Mouse (Mus musculus) layer of hippocampus, adult 11-12 months (tissue): ENCODE data around the gene Mdm2.
A peak's percentile ranks its signal among the peaks of the same experiment; 100 is the strongest.
"Not testable (repeated sequence)": the region's sequence is repeated elsewhere in the genome, so short reads cannot be mapped to it uniquely, and the experiment has no call there.

ENCODE experiments used
- DNase-seq: peaks from one replicate; pipeline ENCODE4 v3.0.0; 2022; ENCODE audit warnings: low spot score

The Mdm2 gene

DNA sequence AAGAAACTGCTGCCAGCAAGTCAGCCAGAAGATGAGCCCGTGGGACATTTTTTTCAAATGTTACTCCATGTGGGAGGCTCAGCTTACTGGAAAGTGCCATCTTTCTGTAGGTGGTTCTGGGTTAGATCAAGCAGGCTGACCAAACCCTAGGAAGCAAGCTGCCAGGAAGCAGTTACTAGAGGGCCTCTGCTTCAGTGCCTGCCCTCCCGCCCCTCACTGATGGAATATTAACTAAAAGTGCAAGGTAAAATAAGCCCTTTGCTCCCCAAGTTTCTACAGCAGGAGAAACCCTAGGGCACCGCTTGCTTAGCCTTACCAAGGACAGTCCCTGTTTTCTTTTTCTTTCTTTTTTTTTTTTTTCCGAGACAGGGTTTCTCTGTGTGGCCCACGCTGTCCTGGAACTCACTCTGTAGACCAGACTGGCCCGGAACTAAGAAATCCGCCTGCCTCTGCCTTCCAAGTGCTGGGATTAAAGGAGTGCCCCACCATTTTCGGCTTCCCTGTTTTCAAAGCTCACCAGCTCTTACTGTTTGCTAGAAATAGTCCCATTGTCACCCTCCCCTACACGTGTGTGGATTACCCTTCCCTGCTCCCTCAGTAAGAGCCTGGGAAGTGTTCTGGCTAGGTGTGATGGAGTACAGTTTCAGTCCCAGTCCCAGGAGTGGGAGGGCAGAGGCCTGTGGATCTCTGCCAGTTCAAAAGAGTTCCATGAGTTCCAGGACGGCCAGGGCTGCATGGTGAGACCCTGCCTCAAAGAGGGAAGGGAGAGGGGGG lies 37.9 kb upstream of the Mdm2 start:
- no peak for DNase-seq

DNA sequence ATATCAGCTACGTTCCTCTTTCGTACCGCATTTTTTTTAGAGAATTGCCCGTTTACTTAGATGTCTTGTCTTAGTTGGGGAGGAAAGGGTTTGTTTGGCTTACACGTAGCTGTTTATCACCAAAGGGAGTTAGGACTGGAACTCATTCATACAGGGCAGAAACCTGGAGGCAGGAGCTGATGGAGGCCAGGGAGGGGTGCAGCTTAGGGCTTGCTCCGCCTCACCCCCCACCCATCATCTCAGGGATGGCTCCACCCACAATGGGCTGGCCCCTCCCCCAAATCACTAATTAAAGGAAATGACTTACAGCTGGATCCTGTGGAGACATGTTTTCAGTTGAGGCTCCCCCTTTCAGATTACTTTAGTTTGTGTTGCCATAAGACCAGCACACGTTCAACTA lies 37.2 kb upstream of the Mdm2 start:
- no peak for DNase-seq

DNA sequence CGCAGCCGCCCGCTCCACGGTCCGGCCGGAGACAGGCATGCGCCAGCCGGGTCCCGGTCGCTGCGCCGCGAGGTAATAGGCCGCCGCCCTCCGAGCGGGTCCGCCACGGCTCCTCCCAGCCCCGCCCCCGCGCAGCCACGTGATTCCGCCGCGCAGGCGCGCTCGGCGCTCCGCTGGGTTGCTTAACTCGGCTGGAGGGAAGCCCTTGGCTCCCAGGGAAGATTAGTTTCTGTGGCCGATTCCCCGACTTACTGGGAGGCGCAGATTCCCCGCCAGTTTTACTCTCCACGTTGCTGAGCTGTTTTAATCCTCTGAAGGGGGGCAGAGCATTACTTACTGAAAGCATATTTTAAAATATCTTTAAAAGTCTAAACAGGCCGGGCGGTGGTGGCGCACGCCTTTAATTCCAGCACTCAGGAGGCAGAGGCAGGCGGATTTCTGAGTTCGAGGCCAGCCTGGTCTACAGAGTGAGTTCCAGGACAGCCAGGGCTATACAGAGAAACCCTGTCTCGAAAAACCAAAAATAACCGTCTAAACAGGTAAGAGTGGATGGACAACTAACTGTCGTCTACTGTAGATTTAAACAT lies 35.8 kb upstream of the Mdm2 start, which contains the start of gene Slc35e3:
TSS of gene Slc35e3 (minus strand) at position 69 of the 587 bp plus-strand sequence.
- peak; percentile 93 for DNase-seq

DNA sequence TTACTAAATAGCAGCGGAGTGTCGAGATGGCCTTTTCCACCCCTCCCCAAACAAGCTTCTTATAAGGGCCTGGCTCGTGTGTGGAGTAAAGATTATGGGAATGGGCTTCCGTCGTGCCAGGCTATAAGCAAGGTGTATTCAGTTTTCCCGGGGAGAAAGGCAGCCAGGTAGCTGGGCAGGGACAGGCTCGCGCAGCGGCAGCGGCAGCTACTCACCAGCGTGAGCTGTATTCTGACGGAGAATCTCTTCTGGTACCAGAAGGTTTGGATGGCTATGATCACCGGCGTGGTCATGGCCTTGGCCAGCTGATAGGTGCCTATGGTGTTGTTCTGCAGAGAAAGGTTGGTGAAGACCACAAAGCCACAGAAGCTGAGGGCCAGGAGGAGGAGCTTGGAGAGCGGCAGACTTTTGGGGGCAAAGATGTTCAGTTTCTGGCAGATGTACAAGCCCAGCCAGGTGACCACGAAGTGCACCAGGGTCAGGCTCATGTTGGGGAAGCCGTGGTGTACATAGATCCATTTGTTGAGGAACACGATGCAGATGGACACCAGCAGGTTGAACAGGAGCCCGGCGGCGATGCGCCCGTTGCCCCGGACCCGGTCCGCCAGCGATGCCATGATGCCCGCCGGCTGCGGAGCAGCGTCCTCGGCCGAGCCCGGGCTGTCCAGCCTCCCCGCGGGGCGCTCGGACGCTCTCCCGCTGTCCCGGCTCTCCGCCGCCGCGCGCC lies 35.2 kb upstream of the Mdm2 start:
- DNase-seq, result not testable (repeated sequence)

DNA sequence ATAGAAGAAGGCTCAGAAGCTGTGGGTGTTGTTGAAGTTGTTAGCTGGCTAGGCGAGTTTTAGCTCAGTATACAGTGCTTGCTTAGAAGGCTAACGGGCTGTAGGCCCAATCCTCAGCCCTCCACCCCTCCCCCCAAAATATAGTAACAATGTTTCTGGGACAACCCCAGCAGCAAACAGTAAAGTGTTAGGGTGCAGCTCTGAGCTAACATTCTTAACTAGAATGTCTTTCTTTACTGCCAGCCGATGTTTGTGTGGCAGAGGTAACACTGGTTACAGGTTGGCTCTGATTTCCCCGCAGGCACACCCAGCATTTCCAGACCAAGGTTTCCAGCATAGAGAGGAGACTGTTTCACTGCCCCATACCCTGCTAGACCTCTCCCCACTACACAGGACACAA lies 33.4 kb upstream of the Mdm2 start:
- DNase-seq, result no peak

DNA sequence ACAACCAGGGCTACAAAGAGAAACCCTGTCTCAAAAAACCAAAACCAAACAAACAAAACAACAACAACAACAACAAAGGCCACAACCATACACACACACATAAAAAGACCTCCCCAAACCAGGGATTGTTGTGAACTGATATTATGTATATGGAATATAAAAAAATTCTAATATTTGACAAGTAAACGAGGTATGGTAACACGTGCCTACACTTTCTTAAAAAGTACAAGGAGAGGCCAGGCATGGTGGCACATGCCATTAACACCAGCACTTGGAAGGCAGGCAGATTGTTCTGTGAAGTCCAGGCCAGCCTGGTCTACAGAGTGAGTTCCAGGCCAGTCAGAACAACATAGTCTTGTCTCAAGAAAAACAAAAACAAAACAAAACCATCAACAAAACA lies 32.6 kb upstream of the Mdm2 start:
- no peak for DNase-seq

DNA sequence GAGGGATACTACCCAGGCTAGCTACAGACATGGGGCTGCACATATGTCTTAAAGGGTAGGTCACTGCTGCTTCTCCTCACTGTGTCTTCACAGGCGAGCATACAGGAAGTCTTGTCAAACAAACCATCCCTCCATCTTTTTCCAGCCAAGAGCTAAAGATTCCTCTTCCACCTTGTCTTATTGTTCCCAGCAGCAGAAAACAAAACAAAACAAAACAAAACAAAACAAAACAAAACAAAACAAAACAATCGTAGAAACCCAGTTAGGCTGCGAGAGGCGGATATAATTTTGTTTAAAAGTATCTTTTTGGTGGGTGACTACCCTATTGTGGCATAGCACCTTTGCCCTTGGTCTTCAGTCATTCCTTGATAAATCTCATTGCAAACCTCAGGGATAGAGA lies 32.1 kb upstream of the Mdm2 start:
- no peak for DNase-seq

DNA sequence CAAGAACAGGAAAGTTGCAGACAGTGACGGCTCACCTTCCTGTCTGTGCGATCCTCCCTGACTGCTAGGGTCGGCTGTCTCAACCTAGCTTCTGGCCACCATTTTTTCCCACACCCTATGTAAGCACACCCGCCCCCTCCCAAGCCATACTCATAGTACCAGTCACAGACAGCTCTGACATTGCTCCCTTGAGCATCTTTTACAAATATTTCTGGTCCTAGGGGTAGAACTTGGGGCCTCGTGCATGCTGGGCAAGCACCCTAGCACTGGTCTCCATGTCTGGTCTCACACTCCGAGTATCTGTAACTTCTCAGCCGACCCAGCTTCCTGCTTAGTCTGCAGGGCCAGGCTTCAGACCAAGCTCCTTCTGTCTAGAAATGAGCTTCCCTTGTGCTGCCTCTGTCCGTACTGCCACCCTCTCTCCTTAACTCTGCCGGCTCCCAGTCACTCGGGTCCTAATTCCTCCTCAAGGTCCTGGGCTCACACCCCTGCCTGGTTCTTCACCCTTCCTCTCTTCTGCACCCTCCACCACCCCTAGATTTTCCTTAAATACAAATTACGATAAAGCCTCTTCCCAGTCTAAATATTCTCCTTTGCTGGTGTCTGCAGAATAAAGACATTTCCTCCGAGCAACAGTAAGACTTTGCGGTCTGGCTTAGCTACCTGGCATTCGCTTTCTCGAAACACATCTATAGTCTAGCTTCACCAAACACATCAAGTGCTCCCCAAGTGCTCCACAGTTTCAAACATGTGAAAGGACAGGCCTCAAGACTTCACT lies 31.3 kb upstream of the Mdm2 start:
- DNase-seq, result no peak

DNA sequence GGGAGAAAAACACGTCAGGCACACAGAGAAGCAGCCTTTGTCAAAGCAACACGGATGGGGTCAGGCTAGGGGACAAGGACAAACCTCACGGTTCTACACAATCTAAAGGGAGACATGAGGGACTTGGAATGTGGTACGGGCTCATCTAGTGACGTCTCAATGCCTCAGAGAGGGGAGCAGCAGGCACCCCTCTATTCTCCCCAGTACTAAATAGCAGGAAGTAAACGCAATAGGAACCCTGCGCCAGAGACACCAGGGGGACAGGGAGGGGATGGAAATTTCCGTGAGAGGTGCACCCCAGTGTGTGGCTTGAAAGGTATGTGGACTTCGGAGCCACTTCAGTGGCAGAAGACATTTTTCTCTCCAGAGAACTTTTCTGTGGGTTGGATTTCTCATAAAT lies 30.4 kb upstream of the Mdm2 start:
- DNase-seq, result no peak

DNA sequence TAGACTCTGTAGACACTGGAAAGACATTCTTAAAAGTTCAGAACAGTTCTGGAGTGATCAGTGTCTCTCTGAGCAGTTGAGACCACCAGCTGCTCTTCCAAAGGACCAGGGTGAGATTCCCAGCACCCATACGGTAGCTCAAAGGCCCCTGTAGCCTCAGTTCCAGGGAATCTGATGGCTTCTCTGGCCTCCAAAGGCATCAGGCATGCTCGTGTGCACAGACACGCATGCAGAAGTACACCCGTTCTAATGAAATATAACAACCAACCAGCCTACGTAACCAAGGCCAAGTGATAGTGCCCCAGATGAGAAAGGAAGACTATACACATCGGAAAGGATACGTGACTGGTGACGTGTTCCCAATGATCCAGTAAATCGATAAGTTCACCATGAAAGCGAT lies 29.6 kb upstream of the Mdm2 start:
- no peak for DNase-seq

DNA sequence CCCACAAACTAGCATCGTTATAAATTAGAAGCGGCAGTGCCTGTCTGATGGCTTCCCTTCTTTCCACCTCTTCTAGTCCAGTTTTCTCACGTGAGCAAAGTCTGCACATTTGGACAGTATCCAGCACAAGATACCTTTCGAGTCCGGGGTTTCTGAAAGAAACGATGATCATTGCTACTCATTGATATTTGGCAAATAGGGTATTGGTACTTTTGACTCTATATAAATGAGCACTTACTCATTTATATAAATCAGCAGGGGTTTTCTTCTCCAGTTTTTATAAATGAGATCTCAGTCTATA lies 29.0 kb upstream of the Mdm2 start:
- no peak for DNase-seq

DNA sequence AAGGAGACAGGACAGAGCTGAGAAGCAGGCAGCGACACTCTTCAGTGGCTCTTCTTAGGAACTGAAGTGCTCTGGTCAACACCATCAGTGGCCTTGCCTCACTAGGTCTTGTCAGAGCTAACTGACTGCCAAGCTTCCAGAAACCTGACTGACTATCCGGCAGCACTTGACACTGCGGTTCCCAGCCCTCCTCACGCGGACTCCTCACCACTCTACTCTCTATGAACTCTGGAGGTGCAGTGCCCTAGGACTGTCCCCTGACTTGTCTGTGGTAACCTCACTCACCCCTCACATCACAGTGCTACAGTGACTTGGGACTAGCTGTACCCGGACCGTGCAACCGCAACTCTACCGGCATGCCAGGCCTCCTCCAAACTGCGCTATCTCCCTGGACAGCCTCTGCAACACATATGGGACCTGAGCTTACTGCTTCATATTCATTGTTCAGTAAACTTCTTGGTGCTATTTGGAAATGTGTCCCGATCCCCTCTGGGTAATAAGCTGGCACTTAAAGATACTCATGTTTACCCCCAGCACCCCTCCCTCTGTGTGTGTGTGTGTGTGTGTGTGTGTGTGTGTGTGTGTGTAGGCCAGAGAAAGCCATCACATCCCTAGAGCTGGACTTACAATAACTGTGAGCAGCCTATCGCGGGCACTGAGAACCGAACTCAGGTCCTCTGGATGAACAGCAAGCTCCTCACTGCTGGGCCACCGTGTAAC lies 28.5 kb upstream of the Mdm2 start:
- no peak for DNase-seq

DNA sequence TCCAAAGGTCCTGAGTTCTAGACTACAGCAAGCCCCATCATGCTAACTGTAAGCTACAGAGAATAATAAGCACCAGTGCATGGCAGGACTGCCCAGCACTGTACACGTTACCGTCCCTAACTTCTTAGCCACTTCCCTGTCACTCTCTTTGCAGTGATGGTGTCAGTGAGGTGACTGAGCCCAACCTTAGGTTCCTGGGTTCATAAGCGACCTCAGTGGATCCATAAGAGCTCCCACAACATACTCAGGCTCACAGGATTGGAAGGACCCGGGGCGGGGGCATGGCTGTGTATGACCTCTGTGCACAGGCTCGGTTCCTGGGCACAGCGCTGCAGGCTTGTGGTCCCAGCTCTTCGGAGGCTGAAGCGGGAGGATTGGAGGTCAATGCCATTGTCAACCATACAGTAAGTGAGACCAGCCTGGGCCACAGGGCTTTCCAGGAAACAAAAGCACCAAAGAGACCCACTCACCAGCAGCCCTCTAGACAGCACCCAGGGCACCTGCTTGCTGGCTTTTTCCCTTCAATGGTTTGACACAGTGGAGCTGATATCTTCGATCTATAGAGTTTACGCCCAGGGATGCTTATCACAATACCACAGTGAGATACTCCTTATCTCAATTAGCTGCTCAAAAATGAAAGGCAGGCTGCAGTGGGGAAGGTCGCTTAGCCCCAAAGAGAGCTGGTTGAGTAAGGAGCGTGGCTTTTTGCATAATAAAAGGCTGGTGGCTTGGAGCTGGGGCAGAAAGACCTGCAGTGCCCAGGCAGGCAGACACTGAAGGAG lies 27.8 kb upstream of the Mdm2 start:
- DNase-seq, result no peak

DNA sequence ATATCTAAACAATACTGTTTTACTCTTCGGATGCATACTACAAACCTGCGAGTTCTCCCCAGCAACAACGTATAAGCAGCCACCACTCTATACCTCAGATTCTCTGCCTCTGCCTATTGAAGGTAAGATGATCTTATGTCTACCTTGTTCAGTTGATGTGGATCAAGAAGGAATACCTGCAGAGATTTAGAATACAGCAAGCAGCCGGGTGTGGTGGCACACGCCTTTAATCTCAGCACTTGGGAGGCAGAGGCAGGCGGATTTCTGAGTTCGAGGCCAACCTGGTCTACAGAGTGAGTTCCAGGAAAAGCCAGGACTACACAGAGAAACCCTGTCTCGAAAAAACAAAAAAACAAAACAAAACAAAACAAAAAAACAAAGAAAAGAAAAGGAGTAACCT lies 26.9 kb upstream of the Mdm2 start:
- not testable (repeated sequence) for DNase-seq

DNA sequence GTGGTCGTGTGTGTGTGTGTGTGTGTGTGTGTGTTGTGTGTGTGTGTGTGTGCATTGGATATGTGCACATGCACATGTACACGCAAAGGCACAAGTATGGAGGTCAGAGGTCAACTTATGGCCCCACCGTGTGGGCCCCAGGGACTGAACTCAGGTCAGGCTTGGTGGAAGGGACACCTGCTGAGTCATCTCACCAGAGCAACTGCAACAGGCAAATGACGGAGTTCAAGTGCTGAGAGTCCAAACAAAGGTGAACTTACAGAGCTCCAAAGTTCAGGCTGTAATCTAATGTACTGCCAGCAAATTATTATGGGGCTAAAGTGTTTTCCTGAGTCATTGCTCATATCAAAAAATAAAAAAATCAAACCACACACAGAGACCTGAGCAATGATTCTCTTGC lies 26.5 kb upstream of the Mdm2 start:
- DNase-seq, result no peak

DNA sequence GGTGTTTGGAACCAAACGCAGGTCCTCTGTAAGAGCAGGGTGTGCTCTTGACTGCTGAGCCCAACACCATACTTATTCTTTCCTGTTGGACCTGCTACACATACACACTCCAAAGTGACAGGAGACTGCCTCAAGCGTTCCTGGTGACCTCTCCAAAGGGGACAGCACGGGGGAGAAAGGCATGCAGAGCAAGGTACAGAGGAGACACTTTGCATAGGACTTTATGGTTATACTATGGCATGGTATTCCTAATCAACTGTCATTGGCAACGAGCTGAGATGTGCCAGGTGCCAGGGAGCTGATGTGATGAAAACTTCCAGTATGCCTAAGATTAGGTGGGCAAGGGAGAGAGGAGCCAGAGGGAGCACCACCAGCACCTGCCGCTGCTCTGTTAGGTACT lies 26.0 kb upstream of the Mdm2 start:
- DNase-seq, result no peak

DNA sequence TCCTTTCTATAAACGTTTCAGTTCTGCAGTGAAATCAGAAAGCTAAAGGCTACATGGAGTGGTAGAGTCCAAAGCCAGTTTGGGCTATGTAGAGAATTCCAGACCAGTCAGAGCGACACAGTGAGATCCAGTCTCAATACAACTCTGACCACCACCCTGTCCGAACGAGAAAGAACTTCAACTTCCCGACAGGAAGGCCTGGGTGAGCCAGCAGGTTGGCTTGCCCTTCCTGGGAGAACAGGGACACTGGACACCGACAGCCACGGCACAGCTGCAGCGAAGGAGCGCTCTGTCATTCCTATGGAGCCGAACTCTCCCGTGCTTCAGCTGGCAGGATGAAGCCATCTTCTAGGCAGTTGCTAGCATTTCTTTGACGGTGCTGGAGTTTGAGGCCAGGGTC lies 24.8 kb upstream of the Mdm2 start:
- not testable (repeated sequence) for DNase-seq

DNA sequence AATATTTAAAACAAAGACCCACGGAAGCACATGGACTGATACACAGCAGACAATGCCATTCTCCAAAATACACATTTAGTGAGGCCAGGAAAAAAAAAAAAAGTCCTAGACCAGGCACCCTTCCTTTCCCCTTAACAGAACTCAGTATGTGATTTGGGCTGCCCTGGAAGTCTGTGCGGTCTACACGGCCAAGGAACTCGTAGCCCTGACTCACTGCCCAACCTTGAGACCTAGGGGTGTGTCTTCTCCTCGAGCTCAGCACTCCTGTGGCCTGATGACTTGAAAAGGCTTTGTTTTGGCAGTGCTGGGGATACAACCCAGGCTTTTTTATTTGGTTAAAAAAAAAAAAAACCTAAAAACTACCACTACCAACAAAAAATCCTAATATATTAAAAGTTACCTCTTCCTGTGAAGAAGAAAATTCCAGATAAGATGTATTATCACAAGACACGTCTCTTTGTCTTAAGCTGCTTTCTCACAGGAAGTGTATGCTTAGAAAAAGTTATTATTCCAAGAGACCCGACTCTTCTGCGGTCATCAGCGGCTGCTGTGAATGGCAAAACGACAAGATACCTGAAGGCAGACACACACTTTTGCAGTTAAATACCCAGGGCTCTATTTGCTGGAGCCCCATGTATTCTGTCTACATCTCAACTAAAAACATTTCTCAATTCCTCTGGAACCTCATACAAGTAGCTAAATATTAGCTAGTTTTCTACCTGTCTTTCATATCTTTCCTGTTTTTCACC lies 23.7 kb upstream of the Mdm2 start:
- not testable (repeated sequence) for DNase-seq

DNA sequence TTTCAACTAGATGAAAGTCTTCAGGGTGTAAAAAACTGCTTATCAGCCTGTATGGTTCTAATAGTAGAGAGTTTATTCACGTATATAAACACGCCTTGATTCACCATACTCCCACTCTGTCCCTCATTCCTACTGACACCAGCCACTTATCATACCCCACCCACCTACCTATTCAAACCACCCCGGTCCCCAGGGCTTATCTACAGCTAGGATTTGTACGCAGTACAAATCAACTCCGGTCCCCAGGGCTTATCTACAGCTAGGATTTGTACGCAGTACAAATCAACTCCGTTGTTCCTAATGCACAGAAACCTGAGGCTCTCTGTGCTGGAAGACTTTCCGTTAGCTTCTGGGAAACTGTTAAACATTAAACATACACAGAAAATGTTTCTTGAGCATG lies 23.1 kb upstream of the Mdm2 start:
- DNase-seq, result not testable (repeated sequence)

DNA sequence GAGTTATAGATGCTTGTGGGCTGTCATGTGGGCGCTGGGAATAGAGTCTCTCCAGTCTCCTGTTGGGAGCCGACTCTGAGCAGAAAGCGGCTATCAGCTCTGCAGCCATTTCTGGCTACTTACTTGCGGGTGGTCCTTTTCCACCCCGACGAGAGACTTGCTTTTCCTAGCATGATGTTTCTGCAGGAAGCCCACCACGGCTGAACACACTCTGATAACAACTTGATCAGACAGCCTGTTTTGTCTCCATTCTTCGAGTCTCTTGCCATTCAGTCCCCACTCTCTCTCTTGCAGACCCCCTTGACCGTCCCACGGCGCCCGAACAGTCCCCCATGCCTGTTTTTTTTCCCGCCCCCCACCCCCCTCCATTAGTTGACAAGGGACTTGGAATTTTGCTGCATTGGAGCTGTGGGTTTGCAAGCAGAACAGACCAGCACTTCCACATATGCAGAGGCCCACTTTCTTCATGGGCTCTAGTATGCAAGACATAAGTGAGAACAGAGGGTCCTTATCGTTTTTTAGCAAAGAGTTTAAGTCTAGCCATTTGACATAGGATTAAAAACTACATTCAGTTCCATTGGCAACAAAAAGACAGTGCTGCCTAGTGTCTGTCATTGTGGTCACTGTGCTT lies 22.5 kb upstream of the Mdm2 start:
- no peak for DNase-seq
